Mouse (Mus musculus) cerebellum, adult 2 months (tissue): ENCODE data around the gene Grb10.

ENCODE experiments used
- CTCF ChIP-seq: fragments of 200-500 bp; IDR thresholded peaks from 2 replicates; pipeline ENCODE4 v1.5.1; 2011; ENCODE audit warnings: low read depth, mild to moderate bottlenecking, control low read depth, low read length, moderate library complexity, borderline replicate concordance; ENCODE audit not compliant: insufficient read depth
- POLR2A ChIP-seq: fragments of 200-500 bp; IDR thresholded peaks from 2 replicates; pipeline ENCODE4 v1.6.1; 2011; ENCODE audit warnings: low read length, control low read depth, borderline replicate concordance; ENCODE audit not compliant: insufficient read depth

GRCm38 (mm10) chr11:11884533-11885245 is 153.8 kb downstream of the Grb10 start:
- TF ChIP-seq CTCF (no peak), POLR2A (no peak)
